Mouse (Mus musculus): ENCODE measurements around the gene Polg2.
A peak's percentile ranks its signal among the peaks of the same experiment; 100 is the strongest.
"Not testable (repeated sequence)": the region's sequence is repeated elsewhere in the genome, so short reads cannot be mapped to it uniquely, and the experiment has no call there.

Polg2 gene

GRCm38 (mm10) chr11:106760511-106760910, 18.8 kb downstream of the Polg2 start:
- no peak for DNase-seq

GRCm38 (mm10) chr11:106759028-106759427, 20.3 kb downstream of the Polg2 start:
- DNase-seq, result no peak

GRCm38 (mm10) chr11:106755583-106755982, 23.8 kb downstream of the Polg2 start:
- DNase-seq, result no peak

GRCm38 (mm10) chr11:106753314-106753713, 26.0 kb downstream of the Polg2 start:
- no peak for DNase-seq

- DNase-seq, result peak; percentile 36 to 41
Observed at GRCm38 (mm10) chr11:106752103-106752502, 27.2 kb downstream of the Polg2 start.

- DNase-seq, result no peak
Observed at GRCm38 (mm10) chr11:106751039-106752018, 28.0 kb downstream of the Polg2 start, which contains the start of gene Milr1. Milr1 (plus strand) TSS chr11:106751226.

GRCm38 (mm10) chr11:106750121-106750751, 29.1 kb downstream of the Polg2 start, which contains the start of gene Pecam1:
Pecam1 (minus strand) TSS chr11:106750628.
- DNase-seq, result no peak

GRCm38 (mm10) chr11:106749557-106750120, 29.7 kb downstream of the Polg2 start:
- not testable (repeated sequence) for DNase-seq

GRCm38 (mm10) chr11:106744949-106745348, 34.4 kb downstream of the Polg2 start:
- no peak for DNase-seq

GRCm38 (mm10) chr11:106742388-106742841, 36.9 kb downstream of the Polg2 start:
- DNase-seq, result no peak

- no peak for DNase-seq
Observed at GRCm38 (mm10) chr11:106741826-106742225, 37.5 kb downstream of the Polg2 start.

- DNase-seq, result no peak
Observed at GRCm38 (mm10) chr11:106741232-106741631, 38.1 kb downstream of the Polg2 start.

- DNase-seq, result not testable (repeated sequence)
Observed at GRCm38 (mm10) chr11:106740724-106741123, 38.6 kb downstream of the Polg2 start.

- DNase-seq, result no peak
Observed at GRCm38 (mm10) chr11:106739116-106739515, 40.2 kb downstream of the Polg2 start.

GRCm38 (mm10) chr11:106737178-106737621, 42.1 kb downstream of the Polg2 start:
- no peak for DNase-seq

GRCm38 (mm10) chr11:106736614-106737013, 42.7 kb downstream of the Polg2 start:
- DNase-seq, result no peak

- no peak for DNase-seq
Observed at GRCm38 (mm10) chr11:106730714-106731113, 48.6 kb downstream of the Polg2 start.

- no peak for DNase-seq
Observed at GRCm38 (mm10) chr11:106729656-106730055, 49.7 kb downstream of the Polg2 start.

GRCm38 (mm10) chr11:106728402-106729366, 50.7 kb downstream of the Polg2 start:
- no peak for DNase-seq

GRCm38 (mm10) chr11:106727967-106728366, 51.4 kb downstream of the Polg2 start:
- DNase-seq, result no peak

- not testable (repeated sequence) for DNase-seq
Observed at GRCm38 (mm10) chr11:106724916-106725235, 54.5 kb downstream of the Polg2 start.
